Mouse (Mus musculus) brain, embryonic 18.5 days (tissue): ENCODE results near the gene BC061237.
"Not testable (repeated sequence)": the region's sequence is repeated elsewhere in the genome, so short reads cannot be mapped to it uniquely, and the experiment has no call there.

ENCODE experiments used
- DNase-seq: peaks from one replicate; pipeline ENCODE4 v3.0.0-alpha.2; 2012; ENCODE audit warnings: low read depth, low spot score

BC061237 gene

DNA sequence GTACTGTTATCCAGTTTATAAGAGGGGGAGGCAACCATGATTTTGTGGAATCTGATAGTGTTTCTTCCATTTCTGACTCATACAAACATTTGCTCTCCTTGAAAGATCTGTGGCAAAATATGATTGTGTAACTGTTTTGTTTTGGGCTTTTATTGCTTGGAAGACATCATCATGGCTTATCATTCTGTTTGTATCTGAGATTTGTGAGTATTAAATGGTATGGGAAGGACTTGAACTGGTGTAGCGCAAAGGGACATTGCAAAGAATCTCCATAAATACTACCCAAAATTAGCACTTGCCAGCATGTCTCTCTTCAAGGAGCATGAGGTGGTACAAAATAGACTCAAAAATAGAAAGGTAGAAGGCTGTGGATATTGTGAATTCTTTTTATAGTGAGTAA is at the start of gene BC061237:
Gene BC061237 (plus strand): TSS at position 301 of the 400 bp plus-strand sequence.
- not testable (repeated sequence) for DNase-seq

GRCm38 (mm10) chr14:44517976-44518375 is 25.7 kb downstream of the BC061237 start, which contains the start of gene Gm17093:
Gene Gm17093 (plus strand): TSS chr14:44518276.
- DNase-seq: not testable (repeated sequence)

GRCm38 (mm10) chr14:44547961-44548360 is 55.7 kb downstream of the BC061237 start:
- not testable (repeated sequence) for DNase-seq
